Mouse (Mus musculus) CD4-positive, CD25-positive, alpha-beta regulatory T cell, adult 2 months (primary cell): ENCODE measurements at regions not wholly inside any gene's neighbourhood (a gene's known extent, or its start where the extent isn't known, plus 50 kb on each side); places are given as distances from the start of the nearest gene placed in this dataset.

ENCODE experiments used
- DNase-seq: peaks from one replicate; pipeline ENCODE4 v3.0.0-alpha.2; 2012; ENCODE audit warnings: low read depth, low spot score

GRCm38 (mm10) chr13:37528380-37528779, 183.4 kb downstream of the Ly86 start:
- no peak for DNase-seq

GRCm38 (mm10) chr13:37528876-37529275, 183.9 kb downstream of the Ly86 start:
- DNase-seq = no peak

- DNase-seq = no peak
Observed at GRCm38 (mm10) chr13:37531512-37532183, 186.6 kb downstream of the Ly86 start.

GRCm38 (mm10) chr13:37532596-37533170, 187.7 kb downstream of the Ly86 start:
- DNase-seq = peak; percentile 76

GRCm38 (mm10) chr13:37533851-37534250, 188.8 kb downstream of the Ly86 start:
- no peak for DNase-seq

- DNase-seq = no peak
Observed at GRCm38 (mm10) chr13:37537330-37537729, 192.3 kb downstream of the Ly86 start.

GRCm38 (mm10) chr13:37537793-37538192, 192.8 kb downstream of the Ly86 start:
- peak; percentile 68 for DNase-seq

GRCm38 (mm10) chr13:37540980-37541531, 196.0 kb downstream of the Ly86 start:
- no peak for DNase-seq

GRCm38 (mm10) chr13:37541674-37542073, 196.7 kb downstream of the Ly86 start:
- peak; percentile 93 for DNase-seq

GRCm38 (mm10) chr13:37542744-37543196, 197.8 kb downstream of the Ly86 start:
- DNase-seq = no peak

GRCm38 (mm10) chr13:37543788-37544187, 198.8 kb downstream of the Ly86 start:
- no peak for DNase-seq

GRCm38 (mm10) chr13:37544696-37545095, 199.7 kb downstream of the Ly86 start:
- DNase-seq = peak; percentile 35

- no peak for DNase-seq
Observed at GRCm38 (mm10) chr13:37546556-37546955, 201.5 kb downstream of the Ly86 start.

- DNase-seq = no peak
Observed at GRCm38 (mm10) chr13:37550584-37550983, 205.6 kb downstream of the Ly86 start.

- DNase-seq = no peak
Observed at GRCm38 (mm10) chr13:37553392-37553791, 208.4 kb downstream of the Ly86 start.

- no peak for DNase-seq
Observed at GRCm38 (mm10) chr13:37557183-37557582, 212.2 kb downstream of the Ly86 start.

GRCm38 (mm10) chr13:37557766-37558165, 212.8 kb downstream of the Ly86 start:
- no peak for DNase-seq

GRCm38 (mm10) chr13:37559056-37559455, 214.0 kb downstream of the Ly86 start:
- peak; percentile 20 for DNase-seq

- peak; percentile 51 for DNase-seq
Observed at GRCm38 (mm10) chr13:37559706-37560313, 214.8 kb downstream of the Ly86 start.

GRCm38 (mm10) chr13:37560387-37560786, 215.4 kb downstream of the Ly86 start:
- DNase-seq = no peak

GRCm38 (mm10) chr13:37560800-37561199, 215.8 kb downstream of the Ly86 start:
- DNase-seq = no peak

- DNase-seq = no peak
Observed at GRCm38 (mm10) chr13:37561437-37561836, 216.4 kb downstream of the Ly86 start.

- no peak for DNase-seq
Observed at GRCm38 (mm10) chr13:37562141-37562540, 216.1 kb upstream of the Rreb1 start.
